Mouse (Mus musculus) liver, embryonic 14.5 days (tissue): ENCODE results near the gene Tmtc4.

Source experiments
- CTCF ChIP-seq: IDR thresholded peaks from 2 replicates; pipeline ENCODE4 v1.5.1; 2016; ENCODE audit warnings: antibody characterized with exemption, low read depth, control low read depth
- EP300 ChIP-seq: IDR thresholded peaks from 2 replicates; pipeline ENCODE4 v1.6.1; 2016; ENCODE audit warnings: antibody characterized with exemption, low read depth

DNA sequence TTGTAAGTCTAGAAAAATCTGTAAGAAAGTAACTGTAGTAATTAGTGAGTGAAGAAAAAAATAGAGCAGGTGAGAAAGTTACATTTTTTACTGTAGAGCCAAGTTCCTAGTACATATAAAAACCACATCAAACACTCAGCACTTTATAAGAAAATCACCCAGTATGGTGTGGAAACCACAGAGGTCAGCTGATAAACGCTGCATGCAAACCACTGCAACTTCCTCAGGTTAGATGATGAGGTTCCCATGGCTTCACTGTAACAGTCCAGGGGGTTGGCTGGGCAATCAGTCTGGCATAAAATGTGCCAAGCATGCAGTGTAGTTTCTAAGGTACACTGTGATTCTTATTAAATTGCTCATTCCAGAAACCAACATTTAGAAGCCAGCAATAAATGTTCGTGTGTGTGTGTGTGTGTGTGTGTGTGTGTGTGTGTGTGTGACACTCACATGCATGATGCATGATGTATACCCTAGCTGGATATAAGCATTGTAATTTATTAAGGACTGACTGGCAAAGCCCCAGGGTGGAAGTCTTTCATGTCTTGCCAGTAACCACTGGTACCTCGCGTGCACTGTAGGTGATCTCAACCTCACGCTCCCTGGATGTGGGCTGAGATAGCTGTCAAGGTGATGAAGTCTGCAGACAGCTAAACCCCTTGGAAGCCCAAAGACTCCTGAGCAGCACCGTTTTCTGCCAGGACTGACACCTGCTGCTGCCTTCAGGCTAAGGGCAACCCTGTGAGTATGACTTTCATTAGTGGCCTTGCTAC, 32.0 kb downstream of the Tmtc4 start:
- no peak for TF ChIP-seq CTCF
- no peak for TF ChIP-seq EP300
